Mouse (Mus musculus) liver, adult (tissue): ENCODE measurements around the gene Abhd2.
A peak's percentile ranks its signal among the peaks of the same experiment; 100 is the strongest.

Source experiments
- GATA4 ChIP-seq: IDR thresholded peaks from 2 replicates; pipeline ENCODE4 v1.6.1; 2014; ENCODE audit warnings: mild to moderate bottlenecking, low read length; ENCODE audit not compliant: insufficient replicate concordance

The Abhd2 gene

DNA sequence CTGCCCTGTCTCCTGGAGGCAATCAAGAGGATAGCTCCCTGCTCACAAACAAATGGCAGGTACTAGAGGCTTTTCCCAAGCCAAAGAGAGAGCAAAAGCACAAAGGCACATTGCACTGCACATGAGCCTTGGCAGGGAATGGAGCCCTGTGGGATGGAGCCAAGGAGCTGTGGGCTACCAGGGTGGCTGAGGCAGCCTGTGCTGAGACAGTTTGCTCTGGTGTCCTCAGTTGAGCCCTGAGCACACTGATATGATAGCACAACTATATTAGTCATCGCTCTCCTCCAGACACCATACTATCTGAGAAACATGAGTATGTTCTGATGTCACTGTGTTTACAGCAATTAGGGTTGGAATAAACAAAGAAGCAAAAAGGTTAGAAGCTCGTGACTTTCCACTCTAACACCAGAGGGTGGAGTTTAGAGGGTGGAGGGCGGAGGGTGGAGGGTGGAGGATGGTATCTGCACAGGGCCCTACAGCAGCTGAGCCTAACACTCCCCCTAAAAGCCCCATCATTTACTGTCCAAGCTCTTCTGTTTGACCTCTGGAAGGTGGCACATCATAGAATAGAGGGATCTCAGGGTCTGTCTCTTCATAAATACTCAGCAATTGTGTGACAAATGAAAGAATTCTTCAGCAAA is 18.6 kb upstream of the Abhd2 start:
- peak; percentile 42; the same call in 1 of the 2 replicates for TF ChIP-seq GATA4

DNA sequence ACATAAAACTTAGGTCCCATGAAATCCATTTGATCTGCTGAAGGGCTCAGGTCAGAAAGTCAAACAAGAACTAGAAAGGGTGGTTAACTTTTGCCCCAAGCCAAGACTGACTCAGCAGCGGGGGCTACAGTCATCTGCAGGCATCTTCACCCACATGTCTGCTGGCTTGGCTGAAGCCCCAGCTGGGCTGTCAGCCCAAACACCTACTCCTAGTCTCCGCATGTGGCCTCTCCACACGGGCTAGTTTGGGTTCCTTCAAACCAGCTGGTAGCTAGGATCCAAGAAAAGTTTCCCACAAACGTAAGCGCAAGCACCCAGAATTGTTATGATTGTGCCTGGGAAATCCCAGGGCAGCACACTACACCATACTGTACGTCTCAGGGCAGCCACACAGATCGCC is 17.6 kb upstream of the Abhd2 start:
- no peak for TF ChIP-seq GATA4

DNA sequence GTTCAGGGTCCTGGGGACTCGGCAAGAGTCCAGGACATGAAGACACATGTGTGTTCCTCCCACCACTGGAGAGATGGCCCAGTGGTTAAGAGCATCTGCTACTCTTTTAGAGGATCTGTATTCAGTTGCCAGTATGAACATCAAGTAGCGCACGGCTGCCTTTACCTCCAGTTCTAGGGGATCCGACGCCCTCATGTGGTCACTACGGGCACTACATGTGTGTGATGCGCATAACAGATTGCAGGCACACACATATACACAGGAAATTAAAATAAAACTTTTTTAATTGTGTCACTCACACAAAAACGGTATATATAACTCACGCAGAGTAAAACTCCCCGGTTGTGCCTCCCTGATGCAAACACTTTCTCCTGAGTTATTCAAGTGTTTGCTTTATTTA is 17.2 kb upstream of the Abhd2 start:
- no peak for TF ChIP-seq GATA4

DNA sequence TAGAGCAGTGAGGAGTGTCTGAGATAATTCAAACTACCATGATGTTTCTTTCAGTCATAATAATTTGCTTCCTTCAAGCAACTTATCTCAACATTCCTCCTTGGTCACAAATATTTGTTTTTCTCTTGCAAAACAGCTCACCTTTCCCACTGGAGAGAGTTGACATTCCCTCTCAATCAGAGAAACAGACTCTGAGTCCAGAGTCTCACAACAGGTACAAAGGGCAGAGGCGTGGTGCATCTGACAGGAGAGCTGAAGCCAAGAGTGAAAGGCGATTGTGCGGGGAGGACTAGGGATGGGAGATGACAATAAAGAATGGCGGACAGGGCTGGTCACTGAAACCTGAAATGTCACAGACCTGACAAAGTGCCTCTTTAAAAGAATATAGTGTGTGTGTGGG is 16.3 kb upstream of the Abhd2 start:
- TF ChIP-seq GATA4 = peak; percentile 53; the same call in 1 of the 2 replicates

DNA sequence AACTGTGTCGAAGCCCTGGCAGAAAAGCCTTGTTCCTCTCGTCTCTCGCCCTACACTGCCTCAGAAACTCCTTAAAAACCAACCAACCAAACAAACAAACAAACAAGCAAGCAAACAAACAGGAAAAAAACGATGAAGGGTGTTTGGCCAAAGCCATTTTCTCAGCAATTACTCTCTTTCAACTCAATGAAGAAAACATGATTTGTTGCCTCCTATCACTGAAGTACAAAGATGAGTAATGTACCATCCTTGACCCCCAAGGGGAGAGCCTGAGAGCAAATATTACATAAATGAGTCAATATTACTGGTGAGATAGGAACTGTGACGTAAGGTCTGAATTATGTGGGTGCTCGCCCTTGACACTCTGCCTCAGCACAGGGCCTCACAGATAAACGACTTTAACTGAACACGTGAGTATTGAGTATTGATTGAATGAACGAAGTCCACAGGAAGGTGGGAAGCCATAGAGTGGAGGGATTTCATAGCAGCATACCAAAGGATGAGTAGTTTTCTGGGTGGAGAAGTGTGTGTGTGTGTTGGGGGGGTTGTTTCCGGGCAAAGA is 13.9 kb upstream of the Abhd2 start:
- peak; percentile 93 for TF ChIP-seq GATA4

DNA sequence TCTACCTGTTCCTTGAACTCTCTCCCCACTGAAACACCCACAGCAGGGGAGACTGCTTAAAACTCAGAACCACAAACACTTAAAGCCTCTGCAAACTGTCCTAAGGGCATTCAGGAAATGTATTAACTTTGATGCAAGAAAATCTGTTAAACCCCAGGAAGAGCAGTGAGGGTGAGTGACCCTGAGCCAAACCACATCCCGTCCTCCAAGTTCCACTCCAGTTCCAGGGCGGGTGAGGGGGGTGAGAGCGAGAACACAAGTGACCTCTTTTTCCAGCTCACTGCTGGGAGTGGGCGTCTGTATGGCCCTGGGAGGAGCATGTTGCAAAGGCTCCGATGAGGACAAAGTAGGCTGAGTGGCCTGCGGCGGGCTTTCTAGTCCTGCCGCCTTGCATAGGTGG is 10.5 kb upstream of the Abhd2 start:
- TF ChIP-seq GATA4 = no peak

DNA sequence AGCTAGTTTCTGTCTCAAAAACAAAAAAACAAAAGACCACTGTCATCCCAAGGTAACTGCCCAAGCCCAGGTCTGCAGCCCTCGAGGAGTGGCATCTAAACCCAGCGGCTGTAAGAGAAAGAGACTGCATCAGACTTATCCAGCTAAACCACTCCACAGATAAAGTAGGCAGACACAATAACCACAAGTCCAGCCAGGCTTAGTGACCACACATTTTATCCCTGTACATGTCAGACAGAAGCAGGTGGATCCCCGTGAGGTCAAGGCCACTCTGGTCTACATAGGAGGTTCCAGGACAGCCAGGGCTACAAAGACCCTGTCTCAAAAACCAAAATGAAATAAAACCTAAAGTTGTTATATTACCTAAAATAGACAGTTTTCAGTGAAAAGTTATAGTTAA is 9.2 kb upstream of the Abhd2 start:
- TF ChIP-seq GATA4 = no peak

DNA sequence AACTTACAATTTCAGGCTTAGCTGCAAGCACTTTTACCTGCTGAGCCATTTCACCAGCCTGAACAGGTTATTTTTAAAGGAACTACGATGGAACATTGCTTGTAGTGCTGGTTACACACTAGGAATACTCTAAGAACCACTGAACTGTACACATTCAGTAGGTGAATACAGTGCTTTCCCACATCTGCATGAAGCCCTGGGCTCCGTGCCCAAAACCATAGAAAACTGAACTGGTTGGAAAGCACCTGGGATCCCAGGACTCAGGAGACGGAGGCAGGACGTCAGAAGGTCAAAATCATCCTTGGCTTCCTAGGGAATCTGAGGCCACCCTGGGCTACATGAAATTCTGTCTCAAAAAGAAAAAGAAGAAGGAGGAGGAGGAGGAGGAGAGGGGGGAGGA is 6.8 kb upstream of the Abhd2 start:
- no peak for TF ChIP-seq GATA4

DNA sequence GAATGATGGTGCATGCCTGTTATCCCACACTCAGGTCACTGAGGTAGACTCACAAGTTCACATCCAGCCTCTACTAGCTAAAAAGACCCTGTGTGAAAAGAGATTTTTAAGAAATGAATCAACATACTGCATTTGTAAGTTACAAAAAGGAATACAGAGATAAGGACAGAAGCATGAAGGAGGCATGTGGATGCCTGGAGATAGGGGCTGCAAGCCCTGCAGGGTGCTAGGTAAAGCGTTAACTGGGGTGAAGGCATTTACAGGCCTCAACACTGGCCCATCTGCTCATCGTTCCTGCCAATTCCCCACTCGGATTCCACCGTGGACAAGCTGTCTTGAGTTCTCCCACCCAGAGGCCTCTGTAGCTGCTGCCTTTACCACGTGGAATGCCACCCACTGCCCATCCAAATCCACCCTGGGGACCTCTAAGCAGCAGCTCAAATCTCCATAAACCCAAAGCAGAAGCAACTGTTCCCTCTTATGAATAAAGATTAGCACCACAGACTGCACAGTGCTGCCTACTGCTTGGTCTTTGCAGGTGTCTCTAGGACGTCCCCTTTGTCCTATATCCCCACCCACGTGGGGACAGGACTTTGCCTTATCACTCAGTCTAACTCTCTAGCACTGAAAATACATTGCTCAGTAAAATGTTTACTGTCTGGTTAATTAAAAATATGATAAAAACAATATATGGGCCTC is 5.2 kb upstream of the Abhd2 start:
- TF ChIP-seq GATA4 = no peak

DNA sequence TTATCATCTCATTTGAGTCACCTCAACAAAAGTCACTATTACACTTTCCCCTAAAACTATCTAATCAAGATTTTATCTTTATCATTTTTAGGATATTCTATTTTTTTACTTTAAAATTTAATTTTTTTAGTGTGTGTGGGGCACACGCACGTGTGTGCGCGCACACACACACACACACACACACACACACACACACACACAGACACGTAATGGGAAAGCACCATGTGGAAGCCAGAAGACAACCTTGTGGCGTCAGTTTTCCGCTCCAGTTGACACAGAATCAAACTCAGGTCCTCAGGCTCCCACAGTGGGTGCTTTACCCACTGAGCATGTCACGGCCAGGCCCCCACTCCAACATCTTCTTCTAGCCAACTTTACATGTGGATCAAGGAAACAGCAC is 4.1 kb upstream of the Abhd2 start:
- no peak for TF ChIP-seq GATA4

DNA sequence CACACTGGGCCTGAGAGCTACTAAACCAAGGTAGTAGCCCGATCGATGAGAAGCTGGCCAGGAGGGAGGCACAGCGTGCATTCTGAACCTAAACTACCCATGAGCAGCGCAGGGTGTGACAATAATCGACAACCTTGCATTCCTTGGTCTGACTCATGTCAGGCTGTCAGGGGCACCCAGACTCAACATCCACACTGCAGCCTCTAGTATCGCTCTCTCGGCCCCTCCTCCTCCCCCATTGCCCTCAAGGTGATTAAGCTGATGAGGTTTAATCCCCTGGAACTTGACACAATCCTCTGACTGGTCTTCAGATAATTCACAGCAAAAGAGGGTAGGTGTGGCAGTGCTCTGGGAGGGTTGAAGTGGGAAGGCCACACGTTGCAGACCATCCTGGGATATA is 3.6 kb upstream of the Abhd2 start:
- TF ChIP-seq GATA4 = no peak

DNA sequence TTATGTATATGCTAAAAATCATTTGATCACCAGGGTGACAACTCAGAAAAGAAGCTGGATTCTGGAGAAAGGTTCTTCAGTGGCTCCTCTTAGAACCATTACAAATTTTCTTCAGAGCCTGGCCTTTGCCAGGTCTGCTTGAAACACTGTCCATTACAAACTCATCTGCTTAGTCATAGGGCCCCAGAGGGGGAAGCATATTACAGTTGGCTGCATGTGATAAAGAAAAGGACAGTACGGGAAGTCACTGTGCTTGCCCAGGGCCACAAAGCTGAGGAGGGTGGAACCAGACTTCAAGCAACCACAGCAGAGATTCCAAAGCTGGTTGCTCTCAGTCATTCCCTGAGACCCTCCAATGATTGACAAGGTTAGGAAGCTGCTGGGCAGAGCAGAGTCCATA is 3.1 kb upstream of the Abhd2 start:
- TF ChIP-seq GATA4 = no peak

DNA sequence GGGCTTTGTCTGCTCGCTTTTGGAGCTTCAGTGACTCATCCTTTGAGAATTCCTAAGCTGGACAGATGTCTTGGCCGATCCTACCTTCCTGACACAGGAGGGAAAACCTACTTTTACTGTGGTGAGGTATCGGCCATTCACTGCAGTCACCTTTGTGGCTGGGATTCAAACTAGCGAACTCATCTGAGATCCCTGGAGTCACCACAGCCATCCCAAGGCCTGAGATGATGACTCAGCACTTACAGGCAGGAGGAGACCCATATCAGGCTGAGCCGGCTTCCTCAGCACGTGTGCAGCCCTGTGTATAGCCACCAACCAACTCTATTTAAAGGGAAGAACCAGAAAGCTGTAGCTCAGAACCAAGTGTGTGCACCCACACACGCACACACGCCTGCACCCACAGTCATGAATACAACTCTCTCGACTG is 2.0 kb upstream of the Abhd2 start:
- TF ChIP-seq GATA4 = no peak

DNA sequence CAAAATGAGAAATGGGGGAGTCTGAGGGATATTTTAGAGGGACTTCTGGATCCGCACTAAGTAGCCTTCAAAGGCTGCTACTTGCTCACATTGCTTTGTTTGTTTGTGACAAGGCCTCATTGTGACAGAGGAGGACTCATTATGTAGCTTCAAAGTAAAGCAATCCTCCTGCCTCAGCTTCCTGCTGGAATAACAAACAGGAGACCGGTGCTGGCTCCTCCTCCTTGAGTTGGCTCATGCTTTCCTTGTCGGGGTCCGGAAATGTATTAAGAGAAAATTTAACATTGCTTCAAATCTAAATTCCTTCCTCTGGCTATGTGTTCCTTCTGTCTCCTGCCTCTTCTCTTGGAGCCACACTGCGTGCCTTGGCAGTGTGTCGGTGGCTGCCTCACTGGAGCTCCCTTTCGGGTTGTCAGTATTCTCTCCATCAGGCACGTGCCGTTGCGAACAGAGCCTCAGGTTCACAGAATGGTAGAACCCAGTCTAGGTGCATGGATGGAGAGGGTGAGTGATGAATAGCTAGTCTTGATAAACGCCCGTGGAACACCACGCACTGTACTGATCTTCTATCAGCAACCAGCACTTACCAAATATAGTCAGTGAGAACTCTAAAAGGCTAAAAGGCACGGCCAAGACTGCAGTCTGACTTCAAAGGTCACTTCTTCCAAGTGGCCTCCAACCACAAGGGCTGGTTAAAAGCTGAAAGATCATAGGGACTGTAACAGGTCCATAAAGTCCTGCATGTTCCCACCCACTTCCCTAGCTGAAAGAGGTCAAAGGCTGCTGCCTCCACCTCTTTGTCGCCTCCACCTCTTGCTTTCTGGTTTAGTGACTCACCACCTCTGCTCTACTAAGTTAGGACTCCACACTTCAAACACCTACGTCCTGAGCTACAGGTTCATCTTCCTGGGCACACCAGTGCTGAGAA is 874 bp upstream of the Abhd2 start:
- no peak for TF ChIP-seq GATA4

DNA sequence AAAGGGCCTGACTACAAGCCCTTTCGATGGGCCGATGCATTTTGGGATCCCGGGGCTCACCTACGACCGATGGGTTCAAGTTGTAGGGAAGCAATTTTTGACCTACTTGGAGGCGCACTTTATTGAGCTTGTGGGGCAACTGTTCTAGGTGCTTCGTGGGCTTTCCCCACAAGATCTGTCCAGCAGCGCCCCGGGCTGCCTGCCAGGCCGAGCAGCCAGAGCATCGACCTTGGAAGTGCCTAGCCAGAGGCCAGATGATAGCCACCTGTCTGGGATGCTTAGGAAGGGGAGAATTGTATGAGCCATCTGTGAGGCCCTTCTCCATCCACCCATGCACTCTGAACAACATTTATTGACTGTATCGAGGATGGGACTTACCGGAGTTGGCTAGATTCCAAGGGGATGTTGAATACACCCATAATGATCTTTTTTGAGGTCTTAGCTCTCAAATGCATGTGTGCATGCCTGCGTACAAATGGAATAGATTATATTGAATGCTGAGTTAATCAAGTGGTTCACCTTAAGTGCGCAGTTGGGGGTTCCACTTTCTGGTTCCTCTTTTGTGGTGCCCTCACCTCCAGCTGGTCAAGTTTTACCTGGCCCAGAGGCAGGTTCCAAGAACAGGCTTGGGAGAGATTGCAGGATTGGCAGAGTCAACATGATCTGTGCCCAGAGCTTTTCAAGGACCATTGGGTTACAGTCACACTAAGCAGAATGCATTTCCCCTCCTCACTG is 906 bp downstream of the Abhd2 start:
- no peak for TF ChIP-seq GATA4
